In the genomic region with DNA sequence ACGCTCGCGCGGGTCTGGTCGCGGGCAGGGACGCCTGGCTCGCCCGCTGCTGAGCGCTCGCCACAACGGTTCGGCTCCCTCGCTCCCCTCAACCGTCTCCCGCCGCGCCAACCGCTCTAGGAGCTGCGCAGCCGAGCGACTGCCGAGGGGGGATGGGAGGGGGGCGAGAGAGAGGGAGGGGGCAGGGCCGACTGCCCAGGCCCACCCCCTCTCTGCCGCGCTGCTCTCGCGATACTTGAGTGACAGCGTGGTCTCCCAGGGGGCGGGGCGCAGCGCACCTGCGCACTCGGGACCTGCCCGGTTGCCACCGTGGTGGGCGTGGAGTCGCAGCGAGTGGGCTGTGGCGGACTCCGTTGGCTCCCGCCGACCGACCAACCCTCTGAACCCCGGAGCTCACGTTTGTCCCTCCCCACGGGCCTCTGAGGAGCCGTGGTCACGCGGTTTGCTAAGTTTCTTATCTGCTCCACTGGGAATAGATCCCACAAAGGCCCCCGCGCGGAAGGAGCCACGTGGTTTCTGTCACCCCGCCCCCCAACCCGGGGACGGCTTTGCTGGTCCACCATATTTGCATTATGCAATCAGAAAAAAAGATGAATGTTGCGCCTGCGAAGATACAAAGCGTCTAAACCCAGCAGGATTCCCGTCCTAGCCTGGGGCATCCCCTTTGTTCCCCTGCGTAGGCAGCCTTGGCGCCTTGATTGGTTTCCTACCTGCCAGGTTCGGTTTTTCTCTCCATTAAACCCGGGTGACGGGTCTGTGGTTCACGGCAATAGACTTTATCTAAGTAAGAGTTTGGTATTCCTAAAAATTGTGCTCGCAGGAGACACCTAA, we compare ENCODE assay signal across 8 mouse cellular contexts. TPM values are rescaled to one million over a fixed set of nuclear protein-coding genes. Genes with fewer than 3 reads are reported as not detected.
DNase-seq lines count a peak whose midpoint lies in the region; ATAC-seq lines count a peak whose summit lies in the region.

Gene Hnrnph3 (minus strand): TSS at position 469 of the 831 bp plus-strand sequence.
Gene Pbld2 (plus strand): TSS at position 567 of the 831 bp plus-strand sequence.

- H3K9me3 ChIP-seq in lung, embryonic 16.5 days (ENCODE audit: control insufficient read depth, low read length): no peaks in the 10 kb centered on the region

- no peaks in the 10 kb centered on the region for H3K27me3 ChIP-seq in lung, embryonic 16.5 days (ENCODE audit: control insufficient read depth, insufficient read depth, low read depth, low read length)

- WGBS in lung, embryonic 16.5 days: under 1% methylated on average over 61 of the region's 69 CpGs

- peak; percentile 83 to 88 for ATAC-seq in hematopoietic stem cell, adult 5-6 weeks (replicated peaks in 1 of 2; ENCODE audit: insufficient read depth in 1 of 2, low FRiP score in 2 of 2, low TSS enrichment in 1 of 2, low read depth in 1 of 2, poor library complexity in 2 of 2, severe bottlenecking in 2 of 2)
- peak; percentile 96 for ATAC-seq in lung, embryonic 16.5 days (ENCODE audit: low read depth)

- peak within 1 kb of the TSS; percentile 70 for H3K4me2 ChIP-seq in lung, embryonic 16.5 days (ENCODE audit: low read depth, low read length)

- H3K27ac ChIP-seq in lung, embryonic 16.5 days (ENCODE audit: low read length): peak within 1 kb of the TSS; percentile 99

- no peaks in the 10 kb centered on the region for H3K36me3 ChIP-seq in lung, embryonic 16.5 days (ENCODE audit: control insufficient read depth, insufficient read depth, low read length)

- H3K4me1 ChIP-seq in lung, embryonic 16.5 days (replicated peaks; ENCODE audit: control insufficient read depth, insufficient read depth, low read length): peaks cover 20% of the 10 kb centered on the region

- peak within 1 kb of the TSS; percentile 100 for H3K9ac ChIP-seq in lung, embryonic 16.5 days (ENCODE audit: low read length)

- H3K4me3 ChIP-seq in lung, embryonic 16.5 days (ENCODE audit: low read length): peak within 1 kb of the TSS; percentile 94

- DNase-seq in MEL-GATA-1-ER (ENCODE audit: extremely low read depth, low read depth): peak; percentile 83
- peak; percentile 98 for DNase-seq in cerebellum, adult 8-10 months
- peak; percentile 99 for DNase-seq in forelimb bud, embryonic 11.5 days (ENCODE audit: low read depth, low spot score)
- DNase-seq in layer of hippocampus, adult 9-10 months (ENCODE audit: low spot score): peak; percentile 94
- peak; percentile 95 for DNase-seq in ovary, postnatal 10 days (ENCODE audit: low spot score)
- peak; percentile 98 to 99 for DNase-seq in thymus, postnatal 10 days (ENCODE audit: low spot score in 2 of 2)

RNA-seq across cellular contexts. Expression of gene Hnrnph3, which starts in this region (rescaled TPM):
- total RNA-seq in hematopoietic stem cell, adult 5-6 weeks (2017): 77.9 and 95.4 TPM in 2 replicates
- polyA plus RNA-seq in lung, embryonic 16.5 days (2015; fragmentation: Nextera tagmentation; extraction: Ambion mirVana): 103 and 108 TPM in 2 replicates

RNA-seq across cellular contexts. Expression of gene Pbld2, which starts in this region (rescaled TPM):
- total RNA-seq in hematopoietic stem cell, adult 5-6 weeks (2017): 0.19 and 3.2 TPM in 2 replicates
- polyA plus RNA-seq in lung, embryonic 16.5 days (2015; fragmentation: Nextera tagmentation; extraction: Ambion mirVana): 2.8 and 3.7 TPM in 2 replicates

Comparison
In these comparisons a context has a peak if more than half of its experiments do, and no peak if none do; other contexts are left out.
1. Peak in every context shown above with its lines: DNase-seq, ATAC-seq, H3K4me3 ChIP-seq and H3K27ac ChIP-seq.